Mouse (Mus musculus): ENCODE data around the gene Gipc3. TPM values are rescaled to one million over a fixed set of nuclear protein-coding genes. Genes with fewer than 3 reads are reported as not detected.

The Gipc3 gene
- polyA plus RNA-seq, 1 experiment, result not detected

Other genes with a start within 250 kb of the Gipc3 start
- gene Creb3l3, start 244.4 kb downstream of the Gipc3 start, polyA plus RNA-seq (2012; ENCODE audit: insufficient read depth, insufficient read length, missing spikeins), result not detected in 2 replicates
- gene Map2k2, start 237.4 kb downstream of the Gipc3 start, polyA plus RNA-seq (2012; ENCODE audit: insufficient read depth, insufficient read length, missing spikeins), result 64.4 and 88.3 TPM in 2 replicates
- 28.4 and 29.6 TPM in 2 replicates for gene Zbtb7a, start 208.0 kb downstream of the Gipc3 start, polyA plus RNA-seq (2012; ENCODE audit: insufficient read depth, insufficient read length, missing spikeins)
- gene Pias4, start 175.3 kb downstream of the Gipc3 start, polyA plus RNA-seq (2012; ENCODE audit: insufficient read depth, insufficient read length, missing spikeins), result 10.3 and 13.4 TPM in 2 replicates
- 538 and 581 TPM in 2 replicates for gene Eef2, start 166.6 kb downstream of the Gipc3 start, polyA plus RNA-seq (2012; ENCODE audit: insufficient read depth, insufficient read length, missing spikeins)
- 15.7 and 31.7 TPM in 2 replicates for gene Dapk3, start 160.3 kb downstream of the Gipc3 start, polyA plus RNA-seq (2012; ENCODE audit: insufficient read depth, insufficient read length, missing spikeins)
- not detected in 2 replicates for gene 4930442H23Rik, start 159.4 kb downstream of the Gipc3 start, polyA plus RNA-seq (2012; ENCODE audit: insufficient read depth, insufficient read length, missing spikeins)
- 1.4 TPM in 1 of 2 replicates, not detected in the other for gene Nmrk2, start 141.2 kb downstream of the Gipc3 start, polyA plus RNA-seq (2012; ENCODE audit: insufficient read depth, insufficient read length, missing spikeins)
- not detected in 2 replicates for gene Atcay, start 112.4 kb downstream of the Gipc3 start, polyA plus RNA-seq (2012; ENCODE audit: insufficient read depth, insufficient read length, missing spikeins)
- gene Zfr2, start 110.1 kb downstream of the Gipc3 start, polyA plus RNA-seq (2012; ENCODE audit: insufficient read depth, insufficient read length, missing spikeins), result 0.32 and 1.2 TPM in 2 replicates
- gene Matk, start 90.3 kb downstream of the Gipc3 start, polyA plus RNA-seq (2012; ENCODE audit: insufficient read depth, insufficient read length, missing spikeins), result not detected in 2 replicates
- gene Mrpl54, start 76.3 kb downstream of the Gipc3 start, polyA plus RNA-seq (2012; ENCODE audit: insufficient read depth, insufficient read length, missing spikeins), result 122 and 144 TPM in 2 replicates
- gene Apba3, start 76.3 kb downstream of the Gipc3 start, polyA plus RNA-seq (2012; ENCODE audit: insufficient read depth, insufficient read length, missing spikeins), result 59.5 and 82.7 TPM in 2 replicates
- 1.6 TPM in 1 of 2 replicates, not detected in the other for gene Tjp3, start 51.7 kb downstream of the Gipc3 start, polyA plus RNA-seq (2012; ENCODE audit: insufficient read depth, insufficient read length, missing spikeins)
- 10.6 and 12.4 TPM in 2 replicates for gene Pip5k1c, start 50.3 kb downstream of the Gipc3 start, polyA plus RNA-seq (2012; ENCODE audit: insufficient read depth, insufficient read length, missing spikeins)
- gene Cactin, start 22.2 kb downstream of the Gipc3 start, polyA plus RNA-seq (2012; ENCODE audit: insufficient read depth, insufficient read length, missing spikeins), result 8.4 and 9.6 TPM in 2 replicates
- gene Tbxa2r, start 14.5 kb downstream of the Gipc3 start, polyA plus RNA-seq (2012; ENCODE audit: insufficient read depth, insufficient read length, missing spikeins), result not detected in 2 replicates
- gene Hmg20b, start 7.2 kb upstream of the Gipc3 start, polyA plus RNA-seq (2012; ENCODE audit: insufficient read depth, insufficient read length, missing spikeins), result 66.1 and 78.7 TPM in 2 replicates
- 8.3 and 11.5 TPM in 2 replicates for gene Mfsd12, start 14.2 kb upstream of the Gipc3 start, polyA plus RNA-seq (2012; ENCODE audit: insufficient read depth, insufficient read length, missing spikeins)
- gene 4930404N11Rik, start 22.6 kb upstream of the Gipc3 start, polyA plus RNA-seq (2012; ENCODE audit: insufficient read depth, insufficient read length, missing spikeins), result not detected in 2 replicates
- gene Fzr1, start 35.2 kb upstream of the Gipc3 start, polyA plus RNA-seq (2012; ENCODE audit: insufficient read depth, insufficient read length, missing spikeins), result 9.3 and 10.3 TPM in 2 replicates
- gene Dohh, start 41.2 kb upstream of the Gipc3 start, polyA plus RNA-seq (2012; ENCODE audit: insufficient read depth, insufficient read length, missing spikeins), result 25.1 and 35.9 TPM in 2 replicates
- gene Gm48551, start 41.2 kb upstream of the Gipc3 start, polyA plus RNA-seq (2012; ENCODE audit: insufficient read depth, insufficient read length, missing spikeins), result 2.4 TPM in 1 of 2 replicates, not detected in the other
- gene Gm48552, start 45.7 kb upstream of the Gipc3 start, polyA plus RNA-seq (2012; ENCODE audit: insufficient read depth, insufficient read length, missing spikeins), result not detected in 2 replicates
- 1.9 and 5.3 TPM in 2 replicates for gene Smim24, start 49.8 kb upstream of the Gipc3 start, polyA plus RNA-seq (2012; ENCODE audit: insufficient read depth, insufficient read length, missing spikeins)
- gene Nfic, start 112.4 kb upstream of the Gipc3 start, polyA plus RNA-seq (2012; ENCODE audit: insufficient read depth, insufficient read length, missing spikeins), result 40.9 and 42.9 TPM in 2 replicates
- gene Celf5, start 139.4 kb upstream of the Gipc3 start, polyA plus RNA-seq (2012; ENCODE audit: insufficient read depth, insufficient read length, missing spikeins), result 0.63 TPM in 1 of 2 replicates, not detected in the other
- 13.9 and 17.9 TPM in 2 replicates for gene Ncln, start 153.1 kb upstream of the Gipc3 start, polyA plus RNA-seq (2012; ENCODE audit: insufficient read depth, insufficient read length, missing spikeins)
- 0.71 and 0.79 TPM in 2 replicates for gene S1pr4, start 156.9 kb upstream of the Gipc3 start, polyA plus RNA-seq (2012; ENCODE audit: insufficient read depth, insufficient read length, missing spikeins)
- not detected in 2 replicates for gene Gna15, start 181.0 kb upstream of the Gipc3 start, polyA plus RNA-seq (2012; ENCODE audit: insufficient read depth, insufficient read length, missing spikeins)
- 34.1 and 41.1 TPM in 2 replicates for gene Gna11, start 201.9 kb upstream of the Gipc3 start, polyA plus RNA-seq (2012; ENCODE audit: insufficient read depth, insufficient read length, missing spikeins)
- 679 and 754 TPM in 2 replicates for gene Aes, start 216.2 kb upstream of the Gipc3 start, polyA plus RNA-seq (2012; ENCODE audit: insufficient read depth, insufficient read length, missing spikeins)
- 3.2 and 4.8 TPM in 2 replicates for gene Tle2, start 231.3 kb upstream of the Gipc3 start, polyA plus RNA-seq (2012; ENCODE audit: insufficient read depth, insufficient read length, missing spikeins)